Mouse (Mus musculus): Measurements from ENCODE around the gene Ywhab. TPM values are rescaled to one million over a fixed set of nuclear protein-coding genes. Genes with fewer than 3 reads are reported as not detected.

The Ywhab gene
- polyA plus RNA-seq, 1 experiment from 2014 or later = 96.3 TPM

DNA sequence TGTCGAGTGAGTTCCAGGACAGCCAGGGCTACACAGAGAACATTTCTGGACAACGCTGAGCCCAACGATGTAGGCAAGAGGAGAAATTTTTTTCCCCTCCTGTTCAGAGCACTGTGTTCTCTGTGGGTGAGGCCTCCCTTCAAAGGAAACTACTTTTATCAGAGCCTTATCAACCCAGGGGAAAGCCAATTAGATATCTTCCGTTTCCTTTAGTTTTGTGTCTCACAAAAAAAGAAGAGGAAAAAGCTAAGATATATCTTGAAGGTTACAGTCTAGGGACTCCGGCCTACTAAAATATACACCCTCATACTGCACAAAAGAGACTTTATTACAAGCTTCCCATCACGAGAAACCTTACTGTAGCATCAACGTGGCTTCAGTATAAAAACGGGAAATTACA, 7.5 kb upstream of the Ywhab start:
- Histone ChIP-seq H3K4me1 (replicated peaks) (peaks cover 15% of the 10 kb centered on the region), H3K9ac (no peak overlapping the region), H3K4me3 (replicated peaks) (no peak overlapping the region), H3K27me3 (no peaks in the 10 kb centered on the region), H3K36me3 (replicated peaks) (no peaks in the 10 kb centered on the region), H3K9me3 (replicated peaks) (no peaks in the 10 kb centered on the region), H3K27ac (replicated peaks) (no peak overlapping the region), H3K4me2 (no peak overlapping the region)
- 30% methylated on average over 8 of the region's 8 CpGs for WGBS (ENCODE audit: insufficient replicate concordance)
- ATAC-seq (ENCODE audit: insufficient read depth) = no peak

DNA sequence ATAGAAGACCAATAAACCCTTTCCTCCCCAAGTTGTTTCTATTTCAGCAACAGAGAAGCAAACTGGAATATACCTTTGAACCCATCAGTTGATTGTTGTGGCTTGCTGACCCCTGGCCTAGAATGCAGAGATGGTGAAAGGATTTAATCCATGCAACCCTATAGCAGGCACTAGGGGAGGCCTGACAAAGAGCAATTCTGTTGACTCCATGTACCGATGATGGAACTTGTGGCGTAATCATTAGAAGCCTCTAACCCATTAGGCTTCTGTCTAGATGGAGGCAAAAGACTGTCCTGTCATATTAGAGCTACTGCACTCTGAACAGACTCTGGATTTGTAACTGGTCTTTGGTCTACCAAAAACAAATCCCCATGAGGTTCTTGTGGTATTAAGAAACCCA, 1.9 kb upstream of the Ywhab start:
- WGBS (ENCODE audit: insufficient replicate concordance) = 73% methylated on average over 2 of the region's 2 CpGs
- H3K36me3 ChIP-seq (replicated peaks) = peaks cover 10% of the 10 kb centered on the region
- H3K27ac ChIP-seq (replicated peaks) = no peak overlapping the region
- H3K9me3 ChIP-seq (replicated peaks) = no peaks in the 10 kb centered on the region
- H3K9ac ChIP-seq = no peak overlapping the region
- no peak overlapping the region for H3K4me3 ChIP-seq (replicated peaks)
- H3K27me3 ChIP-seq = no peaks in the 10 kb centered on the region
- H3K4me2 ChIP-seq = no peak overlapping the region
- peaks cover 35% of the 10 kb centered on the region for H3K4me1 ChIP-seq (replicated peaks)
- ATAC-seq (ENCODE audit: insufficient read depth) = no peak

DNA sequence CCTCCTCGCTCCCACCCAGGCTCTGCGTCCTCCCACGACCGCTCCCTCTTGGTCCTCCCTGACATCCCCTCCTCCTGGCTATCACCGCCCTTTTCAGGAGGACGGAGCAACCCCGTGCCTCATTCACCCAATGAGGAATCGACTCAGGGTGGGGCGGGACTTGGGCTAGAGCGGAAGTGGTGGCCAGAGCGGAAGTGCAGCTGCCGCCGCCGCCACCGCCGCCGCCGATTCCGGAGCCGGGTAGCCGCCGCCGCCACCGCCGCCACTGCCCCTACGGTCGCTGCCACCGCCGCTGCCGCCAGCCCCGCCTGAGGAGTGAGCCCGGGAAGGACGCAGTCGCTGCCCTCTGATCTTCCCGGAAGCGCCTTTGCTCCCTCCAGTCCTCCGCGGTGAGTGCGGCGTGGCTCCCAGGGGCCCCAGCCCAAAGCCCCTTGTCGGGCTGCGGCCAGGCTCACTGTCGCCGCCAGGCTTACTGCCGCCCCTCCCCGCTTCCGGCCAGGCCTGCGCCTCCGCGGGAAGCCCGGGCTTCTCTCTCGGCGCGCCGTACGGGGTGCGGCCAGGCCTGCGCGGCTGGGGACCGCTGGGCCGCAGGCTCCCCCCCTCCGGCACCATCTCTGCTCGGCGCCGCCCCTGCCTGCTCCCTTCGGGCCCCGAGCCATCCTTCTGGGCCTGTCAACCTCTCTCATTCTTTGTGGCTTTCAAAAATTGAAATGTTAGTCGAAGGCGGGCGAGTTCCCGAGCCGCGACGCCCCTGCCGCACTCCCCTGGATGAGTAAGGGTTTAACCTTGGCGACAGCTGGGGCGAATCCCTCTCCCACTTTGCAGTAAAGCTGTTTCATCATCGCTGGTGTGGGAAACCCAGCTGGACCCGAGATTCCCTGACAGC, 460 bp downstream of the Ywhab start:
- Histone ChIP-seq H3K36me3 (replicated peaks) (peaks cover 18% of the 10 kb centered on the region), H3K4me3 (replicated peaks) (peak overlapping the region; percentile 100), H3K27me3 (no peaks in the 10 kb centered on the region), H3K27ac (replicated peaks) (peak overlapping the region; percentile 97), H3K9me3 (replicated peaks) (no peaks in the 10 kb centered on the region), H3K4me2 (peak overlapping the region; percentile 80), H3K4me1 (replicated peaks) (peaks cover 39% of the 10 kb centered on the region), H3K9ac (peak overlapping the region; percentile 97)
- under 1% methylated on average over 74 of the region's 79 CpGs for WGBS (ENCODE audit: insufficient replicate concordance)
- peak; percentile 100 for ATAC-seq (ENCODE audit: insufficient read depth)

DNA sequence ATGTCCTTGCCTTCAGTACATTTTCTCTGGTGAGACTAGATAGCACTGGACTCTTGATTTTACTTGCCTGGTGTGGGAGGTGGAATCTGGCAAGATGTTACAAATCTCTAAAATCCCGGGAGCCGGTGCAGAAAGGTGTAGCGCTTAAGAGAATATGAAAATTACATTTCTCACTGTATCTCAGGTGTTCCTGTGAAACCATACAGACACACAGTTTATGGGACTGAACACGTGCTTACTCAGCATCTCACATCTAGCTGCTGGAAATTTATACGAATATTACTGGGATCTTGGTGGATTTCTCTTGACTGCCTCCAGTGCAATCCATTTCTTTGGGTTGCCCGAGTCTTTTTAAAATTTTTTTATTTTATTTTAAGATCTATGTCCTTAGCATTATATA, 1.5 kb downstream of the Ywhab start:
- Histone ChIP-seq H3K27ac (replicated peaks) (0 out of 2 replicates have a peak overlapping the region, but pooled peaks have one; percentile 97), H3K9ac (peak overlapping the region; percentile 97), H3K4me1 (replicated peaks) (peaks cover 41% of the 10 kb centered on the region), H3K4me2 (peak overlapping the region; percentile 80), H3K27me3 (no peaks in the 10 kb centered on the region), H3K4me3 (replicated peaks) (peak overlapping the region; percentile 100), H3K9me3 (replicated peaks) (no peaks in the 10 kb centered on the region), H3K36me3 (replicated peaks) (peaks cover 18% of the 10 kb centered on the region)
- ATAC-seq (ENCODE audit: insufficient read depth) = no peak
- WGBS (ENCODE audit: insufficient replicate concordance) = 61% methylated on average over 6 of the region's 6 CpGs

DNA sequence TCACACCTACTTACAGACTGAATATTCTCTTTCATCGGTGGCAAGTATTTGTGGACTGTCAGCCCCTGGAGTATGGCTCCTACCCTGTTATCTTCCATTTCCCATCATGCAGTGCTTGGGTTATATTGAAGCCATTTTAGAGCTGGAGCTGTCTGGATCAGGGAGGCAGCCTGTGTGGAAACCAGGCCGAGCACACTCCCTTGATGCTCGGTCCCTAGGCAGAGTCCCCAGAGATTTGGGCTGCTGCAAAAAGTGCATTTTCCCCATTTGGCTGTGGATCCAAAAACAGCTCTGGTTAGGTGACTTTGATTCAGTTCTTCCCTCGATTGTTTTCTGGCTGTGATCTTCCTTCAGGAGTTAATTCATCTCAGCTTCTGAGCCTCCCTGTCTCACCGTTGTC, 2.1 kb downstream of the Ywhab start:
- H3K4me1 ChIP-seq (replicated peaks) = peaks cover 41% of the 10 kb centered on the region
- no peak for ATAC-seq (ENCODE audit: insufficient read depth)
- H3K9me3 ChIP-seq (replicated peaks) = no peaks in the 10 kb centered on the region
- peaks cover 21% of the 10 kb centered on the region for H3K36me3 ChIP-seq (replicated peaks)
- no peak overlapping the region for H3K9ac ChIP-seq
- H3K27me3 ChIP-seq = no peaks in the 10 kb centered on the region
- no peak overlapping the region for H3K27ac ChIP-seq (replicated peaks)
- 65% methylated on average over 5 of the region's 5 CpGs for WGBS (ENCODE audit: insufficient replicate concordance)
- H3K4me3 ChIP-seq (replicated peaks) = peak overlapping the region; percentile 19
- peak overlapping the region; percentile 80 for H3K4me2 ChIP-seq

DNA sequence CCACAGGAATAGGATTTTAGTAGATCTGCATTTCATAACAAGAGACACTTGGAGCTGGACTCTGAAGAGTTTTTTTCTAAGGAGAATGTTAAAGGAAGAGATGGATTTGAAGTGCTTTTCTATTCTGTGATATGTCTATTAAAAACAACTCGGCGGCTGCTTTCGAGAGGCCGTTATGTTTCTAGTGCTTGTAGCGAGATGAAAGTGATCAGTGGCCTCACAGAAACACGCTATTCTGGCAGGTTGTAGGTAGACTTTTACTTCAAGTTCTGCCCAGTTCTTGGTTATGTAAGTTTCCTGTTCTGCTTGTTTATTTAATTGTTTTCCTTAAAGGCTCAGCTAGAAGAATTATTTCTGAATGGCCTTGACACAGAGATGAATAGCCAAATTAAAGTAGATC, 4.2 kb downstream of the Ywhab start:
- Histone ChIP-seq H3K9me3 (replicated peaks) (no peaks in the 10 kb centered on the region), H3K4me1 (replicated peaks) (peaks cover 55% of the 10 kb centered on the region), H3K36me3 (replicated peaks) (peaks cover 25% of the 10 kb centered on the region), H3K27ac (replicated peaks) (no peak overlapping the region), H3K9ac (no peak overlapping the region), H3K4me3 (replicated peaks) (no peak overlapping the region), H3K27me3 (no peaks in the 10 kb centered on the region), H3K4me2 (no peak overlapping the region)
- 91% methylated on average over 6 of the region's 6 CpGs for WGBS (ENCODE audit: insufficient replicate concordance)
- no peak for ATAC-seq (ENCODE audit: insufficient read depth)

DNA sequence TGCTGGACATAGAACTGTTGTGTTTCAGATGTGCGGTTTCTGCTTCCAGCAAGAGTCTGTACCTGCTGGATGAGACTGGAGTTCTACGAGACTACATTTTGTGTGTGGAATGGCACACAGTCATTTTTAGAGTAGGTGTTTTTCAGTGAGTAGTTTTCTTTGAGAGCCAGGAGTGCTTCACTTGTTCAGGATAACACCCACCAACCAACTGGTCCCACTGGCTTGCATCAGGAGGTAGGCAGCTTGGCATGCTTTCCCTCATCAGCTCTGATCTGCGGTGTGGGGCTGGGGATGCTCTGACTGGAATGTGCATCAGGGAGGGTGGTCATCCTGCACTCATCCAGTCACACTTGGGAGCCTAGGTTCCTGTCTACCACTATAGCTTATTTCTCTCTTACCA, 7.9 kb downstream of the Ywhab start:
- WGBS (ENCODE audit: insufficient replicate concordance) = 88% methylated on average over 3 of the region's 3 CpGs
- no peak overlapping the region for H3K4me2 ChIP-seq
- H3K4me3 ChIP-seq (replicated peaks) = no peak overlapping the region
- H3K9me3 ChIP-seq (replicated peaks) = no peaks in the 10 kb centered on the region
- H3K36me3 ChIP-seq (replicated peaks) = peaks cover 23% of the 10 kb centered on the region
- peaks cover 64% of the 10 kb centered on the region for H3K4me1 ChIP-seq (replicated peaks)
- no peak for ATAC-seq (ENCODE audit: insufficient read depth)
- no peak overlapping the region for H3K9ac ChIP-seq
- no peak overlapping the region for H3K27ac ChIP-seq (replicated peaks)
- H3K27me3 ChIP-seq = no peaks in the 10 kb centered on the region

DNA sequence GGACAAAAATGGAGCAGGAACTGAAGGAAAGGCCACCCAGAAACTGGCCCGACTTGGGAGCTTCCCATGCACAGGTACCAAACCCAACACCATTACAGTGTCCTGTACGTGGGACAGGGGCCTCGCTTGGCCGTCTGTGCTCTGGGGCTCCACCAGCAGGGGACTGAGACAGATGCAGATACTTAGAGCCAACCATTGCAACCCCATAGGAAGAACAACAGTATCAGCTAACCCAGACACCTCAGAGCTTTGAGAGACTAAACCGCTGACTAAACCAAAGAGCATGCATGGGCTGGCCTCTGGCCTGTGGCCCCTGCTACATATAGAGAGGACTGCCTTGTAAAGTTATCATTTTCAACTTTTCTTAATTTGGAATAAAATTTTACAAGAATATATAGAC, 9.7 kb downstream of the Ywhab start:
- ATAC-seq (ENCODE audit: insufficient read depth) = no peak
- 54% methylated on average over 5 of the region's 5 CpGs for WGBS (ENCODE audit: insufficient replicate concordance)
- no peak overlapping the region for H3K27ac ChIP-seq (replicated peaks)
- H3K27me3 ChIP-seq = no peaks in the 10 kb centered on the region
- H3K4me3 ChIP-seq (replicated peaks) = no peak overlapping the region
- H3K9me3 ChIP-seq (replicated peaks) = no peaks in the 10 kb centered on the region
- no peak overlapping the region for H3K9ac ChIP-seq
- 0 out of 2 replicates have a peak, but pooled peaks cover 13% of the 10 kb centered on the region for H3K36me3 ChIP-seq (replicated peaks)
- no peak overlapping the region for H3K4me2 ChIP-seq
- H3K4me1 ChIP-seq (replicated peaks) = peaks cover 69% of the 10 kb centered on the region

DNA sequence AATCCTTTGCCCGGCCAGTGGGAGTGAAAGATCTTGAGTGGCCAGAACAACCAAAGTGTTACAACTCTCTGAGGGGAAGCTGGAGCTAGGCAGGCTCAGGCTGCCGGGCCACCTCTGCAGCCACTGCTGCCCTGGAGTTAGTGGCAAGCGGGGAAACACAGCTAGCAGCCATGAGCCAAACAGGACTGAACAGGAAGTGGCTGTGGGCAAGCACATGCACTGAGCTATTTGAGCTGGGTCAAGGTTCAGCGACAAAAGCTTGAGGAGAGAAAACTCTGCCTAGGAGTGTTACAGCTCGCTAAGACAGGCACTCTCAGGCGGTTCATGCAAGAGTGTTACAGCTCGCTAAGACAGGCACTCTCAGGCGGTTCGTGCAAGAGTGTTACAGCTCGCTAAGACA, 12.2 kb downstream of the Ywhab start:
- 34% methylated on average over 10 of the region's 10 CpGs for WGBS (ENCODE audit: insufficient replicate concordance)
- no peak overlapping the region for H3K4me3 ChIP-seq (replicated peaks)
- peak overlapping the region; percentile 29; the same call in 1 of the 2 replicates for H3K4me2 ChIP-seq
- peaks cover 78% of the 10 kb centered on the region for H3K4me1 ChIP-seq (replicated peaks)
- no peak overlapping the region for H3K9ac ChIP-seq
- peaks cover 18% of the 10 kb centered on the region for H3K36me3 ChIP-seq (replicated peaks)
- H3K27me3 ChIP-seq = no peaks in the 10 kb centered on the region
- no peaks in the 10 kb centered on the region for H3K9me3 ChIP-seq (replicated peaks)
- no peak overlapping the region for H3K27ac ChIP-seq (replicated peaks)
- no peak for ATAC-seq (ENCODE audit: insufficient read depth)

DNA sequence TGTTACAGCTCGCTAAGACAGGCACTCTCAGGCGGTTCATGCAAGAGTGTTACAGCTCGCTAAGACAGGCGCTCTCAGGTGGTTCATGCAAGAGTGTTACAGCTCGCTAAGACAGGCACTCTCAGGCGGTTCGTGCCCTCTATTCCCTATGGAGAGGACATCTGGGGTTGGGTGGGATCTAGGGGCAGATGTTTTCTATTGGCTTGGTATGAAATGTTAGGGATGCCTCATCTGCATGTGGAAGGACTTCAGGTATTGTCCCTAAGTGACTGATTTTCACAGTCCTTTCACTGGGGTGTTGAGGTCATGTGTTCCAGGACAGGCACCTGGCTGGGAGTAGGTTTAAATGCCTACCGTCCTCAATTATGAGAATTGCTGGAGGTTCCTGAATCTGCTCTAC, 12.8 kb downstream of the Ywhab start:
- no peak for ATAC-seq (ENCODE audit: insufficient read depth)
- H3K4me1 ChIP-seq (replicated peaks) = peaks cover 76% of the 10 kb centered on the region
- WGBS (ENCODE audit: insufficient replicate concordance) = 80% methylated on average over 8 of the region's 8 CpGs
- H3K27me3 ChIP-seq = no peaks in the 10 kb centered on the region
- H3K4me2 ChIP-seq = no peak overlapping the region
- 0 out of 2 replicates have a peak overlapping the region, but pooled peaks have one; percentile 29 for H3K27ac ChIP-seq (replicated peaks)
- no peak overlapping the region for H3K9ac ChIP-seq
- H3K9me3 ChIP-seq (replicated peaks) = no peaks in the 10 kb centered on the region
- no peak overlapping the region for H3K4me3 ChIP-seq (replicated peaks)
- H3K36me3 ChIP-seq (replicated peaks) = peaks cover 24% of the 10 kb centered on the region

DNA sequence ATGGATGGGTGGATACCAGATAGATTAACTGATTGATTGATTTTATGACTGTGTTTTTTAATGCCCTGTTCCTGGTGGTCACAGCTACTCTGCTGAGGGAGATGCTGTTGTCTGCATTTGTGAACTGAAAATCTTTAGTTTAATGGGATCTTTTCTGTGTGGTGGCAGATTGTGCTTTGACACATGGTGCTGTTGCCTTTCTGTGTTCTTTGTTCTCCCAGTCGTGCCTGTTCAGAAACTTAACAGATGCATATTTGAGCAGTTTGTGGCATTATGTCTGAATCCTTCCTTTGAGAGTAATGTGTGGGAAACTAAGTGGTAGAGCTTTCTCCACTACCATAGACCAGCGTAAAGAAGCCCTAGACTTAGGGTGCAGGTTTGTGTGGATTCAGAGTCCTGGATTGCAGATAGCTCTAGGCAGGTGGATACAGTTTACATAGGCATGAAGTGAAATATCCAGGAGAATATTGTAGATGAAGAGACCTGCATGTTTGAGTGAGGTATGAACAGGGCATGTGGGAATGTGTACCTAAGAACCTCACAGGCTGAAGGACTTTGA, 13.3 kb downstream of the Ywhab start:
- Histone ChIP-seq H3K4me2 (no peak overlapping the region), H3K9ac (no peak overlapping the region), H3K36me3 (replicated peaks) (peaks cover 25% of the 10 kb centered on the region), H3K4me3 (replicated peaks) (no peak overlapping the region), H3K4me1 (replicated peaks) (peaks cover 71% of the 10 kb centered on the region), H3K27me3 (no peaks in the 10 kb centered on the region), H3K9me3 (replicated peaks) (no peaks in the 10 kb centered on the region), H3K27ac (replicated peaks) (0 out of 2 replicates have a peak overlapping the region, but pooled peaks have one; percentile 29)
- ATAC-seq (ENCODE audit: insufficient read depth) = no peak
- WGBS (ENCODE audit: insufficient replicate concordance) = 74% methylated on average over 2 of the region's 2 CpGs

Data from liver, embryonic 15.5 days (tissue).